Comparison of ENCODE assay signal across 17 mouse cellular contexts in genomic region chr2:43914104-43914503, GRCm38 (mm10).
"Had no signal": no experiment of that assay in that cellular context is flagged by ENCODE, and none has a peak within 500 bp of the region (broad histone marks: within the 10 kb centered on the region; RNA-seq: fewer than 3 reads in every experiment).

No protein-coding gene starts in this region.

- H3K4me1 ChIP-seq: liver, embryonic 13.5 days; liver, embryonic 15.5 days; lung, embryonic 15.5 days; megakaryocyte, embryonic 14.5 days; midbrain, embryonic 13.5 days; midbrain, embryonic 15.5 days; neural tube, embryonic 12.5 days; stomach, embryonic 15.5 days had no signal

- H3K9me3 ChIP-seq: liver, embryonic 13.5 days; liver, embryonic 15.5 days; lung, embryonic 15.5 days; megakaryocyte, embryonic 14.5 days; midbrain, embryonic 13.5 days; midbrain, embryonic 15.5 days; neural tube, embryonic 12.5 days; stomach, embryonic 15.5 days had no signal

- H3K9ac ChIP-seq: liver, embryonic 13.5 days; liver, embryonic 15.5 days; liver, postnatal 0 days; lung, embryonic 15.5 days; midbrain, embryonic 13.5 days; midbrain, embryonic 15.5 days; neural tube, embryonic 12.5 days; stomach, embryonic 15.5 days had no signal

- H3K4me3 ChIP-seq: liver, embryonic 13.5 days; liver, embryonic 15.5 days; lung, embryonic 15.5 days; megakaryocyte, embryonic 14.5 days; midbrain, embryonic 13.5 days; midbrain, embryonic 15.5 days; neural tube, embryonic 12.5 days; stomach, embryonic 15.5 days had no signal

- H3K36me3 ChIP-seq: liver, embryonic 13.5 days; liver, embryonic 15.5 days; lung, embryonic 15.5 days; midbrain, embryonic 13.5 days; midbrain, embryonic 15.5 days; neural tube, embryonic 12.5 days; stomach, embryonic 15.5 days had no signal

- H3K27ac ChIP-seq: liver, embryonic 13.5 days; liver, embryonic 15.5 days; lung, embryonic 15.5 days; macrophage; midbrain, embryonic 13.5 days; midbrain, embryonic 15.5 days; neural tube, embryonic 12.5 days; stomach, embryonic 15.5 days; stomach, postnatal 0 days had no signal

- H3K27me3 ChIP-seq: liver, embryonic 13.5 days; liver, embryonic 15.5 days; lung, embryonic 15.5 days; megakaryocyte, embryonic 14.5 days; midbrain, embryonic 13.5 days; midbrain, embryonic 15.5 days; neural tube, embryonic 12.5 days; stomach, embryonic 15.5 days had no signal

- H3K4me2 ChIP-seq: liver, embryonic 13.5 days; liver, embryonic 15.5 days; lung, embryonic 15.5 days; midbrain, embryonic 11.5 days; midbrain, embryonic 13.5 days; midbrain, embryonic 15.5 days; neural tube, embryonic 12.5 days; stomach, embryonic 15.5 days had no signal

- ATAC-seq: liver, postnatal 0 days; midbrain, embryonic 13.5 days; midbrain, embryonic 15.5 days had no signal

- DNase-seq: liver, embryonic 13.5 days; liver, postnatal 0 days; lung, postnatal 36 days; right cerebral cortex, postnatal 14 days; thymus, adult 2 months; thymus, postnatal 25 days; thymus, postnatal 4 days had no signal
